In genomic region chr4:151351757-151352156, GRCm38 (mm10) we compare ENCODE assay signal across 11 mouse cellular contexts.
DNase-seq lines count a peak whose midpoint lies in the region; ATAC-seq and TF ChIP-seq lines count a peak whose summit lies in the region.
"Had no signal": no experiment of that assay in that cellular context is flagged by ENCODE, and none has a peak within 500 bp of the region (broad histone marks: within the 10 kb centered on the region; RNA-seq: fewer than 3 reads in every experiment).

No protein-coding gene starts in this region.

- H3K4me1 ChIP-seq in hindbrain, postnatal 0 days (ENCODE audit: insufficient read depth, low read length), result peaks cover 18% of the 10 kb centered on the region
- H3K4me1 ChIP-seq in hindbrain, embryonic 11.5 days (replicated peaks; ENCODE audit: control insufficient read depth, insufficient read depth, low read length), result peaks cover 7% of the 10 kb centered on the region

- ATAC-seq in hindbrain, postnatal 0 days, result 0 out of 2 replicates have a peak, but pooled peaks have one; percentile 60
- ATAC-seq in hindbrain, embryonic 11.5 days (ENCODE audit: low FRiP score), result no peak

- H3K36me3 ChIP-seq in hindbrain, postnatal 0 days (ENCODE audit: insufficient read depth, low read length), result no peaks in the 10 kb centered on the region
- H3K36me3 ChIP-seq in hindbrain, embryonic 11.5 days (ENCODE audit: control insufficient read depth, insufficient read depth, low read length), result no peaks in the 10 kb centered on the region

- H3K27ac ChIP-seq in hindbrain, postnatal 0 days, result no peak overlapping the region
- no peak overlapping the region for H3K27ac ChIP-seq in hindbrain, embryonic 11.5 days (ENCODE audit: low read depth, low read length)
- H3K27ac ChIP-seq: liver, embryonic 14.5 days had no signal

- H3K9me3 ChIP-seq in hindbrain, postnatal 0 days (ENCODE audit: low read length), result no peaks in the 10 kb centered on the region
- H3K9me3 ChIP-seq in hindbrain, embryonic 11.5 days (ENCODE audit: control insufficient read depth, low read length), result no peaks in the 10 kb centered on the region

- no peak overlapping the region for H3K4me3 ChIP-seq in hindbrain, postnatal 0 days (ENCODE audit: low read length)
- no peak overlapping the region for H3K4me3 ChIP-seq in hindbrain, embryonic 11.5 days (ENCODE audit: low read depth, low read length)

- H3K9ac ChIP-seq in hindbrain, postnatal 0 days (replicated peaks; ENCODE audit: low read length), result no peak overlapping the region
- no peak overlapping the region for H3K9ac ChIP-seq in hindbrain, embryonic 11.5 days (ENCODE audit: low read depth, low read length)
- H3K9ac ChIP-seq: liver, embryonic 14.5 days had no signal

- peak; percentile 61 for DNase-seq in hindbrain, postnatal 0 days (ENCODE audit: low spot score)
- DNase-seq in hindbrain, embryonic 11.5 days (ENCODE audit: low spot score), result no peak
- DNase-seq in ovary, postnatal 36 days (ENCODE audit: low spot score), result peak; percentile 46
- DNase-seq in ovary, postnatal 14 days (ENCODE audit: low spot score), result no peak
- DNase-seq in brain, adult 2 months (ENCODE audit: low read depth, low spot score), result peak; percentile 36
- peak; percentile 48 for DNase-seq in retina, postnatal 1 day
- DNase-seq in thymus, adult 18-20 months, result no peak
- DNase-seq in MN1 (ENCODE audit: low spot score), result no peak
- DNase-seq: cerebellum, adult 11-12 months; kidney, adult 9 months had no signal

- WGBS in hindbrain, postnatal 0 days, result 52% methylated on average over 12 of the region's 12 CpGs
- 73% methylated on average over 12 of the region's 12 CpGs for WGBS in hindbrain, embryonic 11.5 days

- no peaks in the 10 kb centered on the region for H3K27me3 ChIP-seq in hindbrain, postnatal 0 days (ENCODE audit: insufficient read depth, low read length)
- no peaks in the 10 kb centered on the region for H3K27me3 ChIP-seq in hindbrain, embryonic 11.5 days (ENCODE audit: control insufficient read depth, insufficient read depth, low read length)

- no peak overlapping the region for H3K4me2 ChIP-seq in hindbrain, postnatal 0 days (ENCODE audit: low read depth, low read length)
- no peak overlapping the region for H3K4me2 ChIP-seq in hindbrain, embryonic 11.5 days (replicated peaks; ENCODE audit: low read depth, low read length)

- TF ChIP-seq CTCF in hindbrain, postnatal 0 days (IDR thresholded peaks at IDR 0.05; ENCODE audit: low read depth), result no peak

Comparison
In these comparisons a context has a peak if more than half of its experiments do, and no peak if none do; other contexts are left out.
1. DNase-seq: peak in hindbrain, postnatal 0 days (single experiment), ovary, postnatal 36 days (single experiment), brain, adult 2 months (single experiment) and retina, postnatal 1 day (single experiment); none in hindbrain, embryonic 11.5 days (single experiment), ovary, postnatal 14 days (single experiment), thymus, adult 18-20 months (0 of 2) and MN1 (single experiment).